Mouse (Mus musculus): ENCODE data around the gene Ecsit. TPM values are rescaled to one million over a fixed set of nuclear protein-coding genes. Genes with fewer than 3 reads are reported as not detected.
A peak's percentile ranks its signal among the peaks of the same experiment; 100 is the strongest.

Gene Ecsit
- 35.5 and 40.9 TPM in 2 replicates for polyA plus RNA-seq (2015; fragmentation: Nextera tagmentation; extraction: Ambion mirVana)

GRCm38 (mm10) chr9:22085022-22085834 lies at the start of gene Ecsit:
Gene Ecsit, minus strand, starts transcription at chr9:22085438.
- ATAC-seq (ENCODE audit: insufficient number of reproducible peaks, insufficient read depth, low FRiP score, low TSS enrichment, low read depth) = peak; percentile 95
- Histone ChIP-seq H3K9me3 (no peaks in the 10 kb centered on the region), H3K9ac (peak within 1 kb of the TSS; percentile 83), H3K36me3 (peaks cover 11% of the 10 kb centered on the region; the same call in 1 of the 2 replicates), H3K4me1 (peaks cover 10% of the 10 kb centered on the region), H3K27me3 (no peaks in the 10 kb centered on the region), H3K4me2 (peak within 1 kb of the TSS; percentile 77), H3K4me3 (peak within 1 kb of the TSS; percentile 74), H3K27ac (peak within 1 kb of the TSS; percentile 79)
- WGBS = under 1% methylated on average over 48 of the region's 48 CpGs

- Histone ChIP-seq H3K9ac (no peak overlapping the region), H3K4me3 (no peak overlapping the region), H3K27ac (no peak overlapping the region), H3K4me1 (peaks cover 12% of the 10 kb centered on the region), H3K9me3 (no peaks in the 10 kb centered on the region), H3K27me3 (peaks cover 37% of the 10 kb centered on the region), H3K36me3 (no peaks in the 10 kb centered on the region), H3K4me2 (no peak overlapping the region)
- no peak for ATAC-seq (ENCODE audit: insufficient number of reproducible peaks, insufficient read depth, low FRiP score, low TSS enrichment, low read depth)
- WGBS = 82% methylated on average over 7 of the region's 7 CpGs
Measured at GRCm38 (mm10) chr9:22134246-22134890, 49.1 kb upstream of the Ecsit start.

GRCm38 (mm10) chr9:22132220-22132619 lies 47.0 kb upstream of the Ecsit start:
- peak overlapping the region; percentile 79 for H3K4me2 ChIP-seq
- H3K9ac ChIP-seq = peak overlapping the region; percentile 68; the same call in 1 of the 2 replicates
- no peak overlapping the region for H3K27ac ChIP-seq
- WGBS = 49% methylated on average over 11 of the region's 11 CpGs
- peaks cover 35% of the 10 kb centered on the region for H3K27me3 ChIP-seq
- peak overlapping the region; percentile 44 for H3K4me3 ChIP-seq
- no peaks in the 10 kb centered on the region for H3K9me3 ChIP-seq
- peaks cover 12% of the 10 kb centered on the region for H3K4me1 ChIP-seq
- no peak for ATAC-seq (ENCODE audit: insufficient number of reproducible peaks, insufficient read depth, low FRiP score, low TSS enrichment, low read depth)
- H3K36me3 ChIP-seq = no peaks in the 10 kb centered on the region

GRCm38 (mm10) chr9:22131226-22131981 lies 46.2 kb upstream of the Ecsit start:
- WGBS = 1% methylated on average over 35 of the region's 35 CpGs
- Histone ChIP-seq H3K9ac (peak overlapping the region; percentile 68), H3K4me1 (peaks cover 12% of the 10 kb centered on the region), H3K4me2 (peak overlapping the region; percentile 79), H3K9me3 (no peaks in the 10 kb centered on the region), H3K4me3 (peak overlapping the region; percentile 44), H3K27ac (no peak overlapping the region), H3K36me3 (no peaks in the 10 kb centered on the region), H3K27me3 (peaks cover 31% of the 10 kb centered on the region)
- 0 out of 2 replicates have a peak, but pooled peaks have one; percentile 38 for ATAC-seq (ENCODE audit: insufficient number of reproducible peaks, insufficient read depth, low FRiP score, low TSS enrichment, low read depth)

- WGBS = 87% methylated on average over 15 of the region's 15 CpGs
- Histone ChIP-seq H3K27me3 (peaks cover 11% of the 10 kb centered on the region), H3K4me3 (no peak overlapping the region), H3K9me3 (no peaks in the 10 kb centered on the region), H3K4me2 (no peak overlapping the region), H3K9ac (no peak overlapping the region), H3K27ac (no peak overlapping the region), H3K36me3 (no peaks in the 10 kb centered on the region), H3K4me1 (no peaks in the 10 kb centered on the region)
- ATAC-seq (ENCODE audit: insufficient number of reproducible peaks, insufficient read depth, low FRiP score, low TSS enrichment, low read depth) = no peak
Measured at GRCm38 (mm10) chr9:22125246-22126027, 40.2 kb upstream of the Ecsit start.

- Histone ChIP-seq H3K4me1 (no peaks in the 10 kb centered on the region), H3K4me2 (no peak overlapping the region), H3K27me3 (peaks cover 5% of the 10 kb centered on the region), H3K36me3 (no peaks in the 10 kb centered on the region), H3K9me3 (no peaks in the 10 kb centered on the region), H3K27ac (no peak overlapping the region), H3K9ac (no peak overlapping the region), H3K4me3 (no peak overlapping the region)
- WGBS = 73% methylated on average over 3 of the region's 3 CpGs
- no peak for ATAC-seq (ENCODE audit: insufficient number of reproducible peaks, insufficient read depth, low FRiP score, low TSS enrichment, low read depth)
Measured at GRCm38 (mm10) chr9:22124169-22124568, 38.9 kb upstream of the Ecsit start.

GRCm38 (mm10) chr9:22123069-22123609 lies 37.9 kb upstream of the Ecsit start:
- no peaks in the 10 kb centered on the region for H3K9me3 ChIP-seq
- H3K27ac ChIP-seq = no peak overlapping the region
- H3K4me3 ChIP-seq = no peak overlapping the region
- WGBS = 87% methylated on average over 7 of the region's 7 CpGs
- no peak overlapping the region for H3K4me2 ChIP-seq
- no peak overlapping the region for H3K9ac ChIP-seq
- H3K36me3 ChIP-seq = no peaks in the 10 kb centered on the region
- no peak for ATAC-seq (ENCODE audit: insufficient number of reproducible peaks, insufficient read depth, low FRiP score, low TSS enrichment, low read depth)
- no peaks in the 10 kb centered on the region for H3K4me1 ChIP-seq
- peaks cover 4% of the 10 kb centered on the region; the same call in 1 of the 2 replicates for H3K27me3 ChIP-seq

- H3K4me3 ChIP-seq = no peak overlapping the region
- 83% methylated on average over 3 of the region's 3 CpGs for WGBS
- no peak overlapping the region for H3K9ac ChIP-seq
- no peaks in the 10 kb centered on the region for H3K9me3 ChIP-seq
- H3K27ac ChIP-seq = no peak overlapping the region
- H3K27me3 ChIP-seq = peaks cover 4% of the 10 kb centered on the region; the same call in 1 of the 2 replicates
- H3K4me2 ChIP-seq = no peak overlapping the region
- no peaks in the 10 kb centered on the region for H3K36me3 ChIP-seq
- no peak for ATAC-seq (ENCODE audit: insufficient number of reproducible peaks, insufficient read depth, low FRiP score, low TSS enrichment, low read depth)
- H3K4me1 ChIP-seq = peaks cover 5% of the 10 kb centered on the region
Measured at GRCm38 (mm10) chr9:22122005-22122404, 36.8 kb upstream of the Ecsit start.

GRCm38 (mm10) chr9:22121545-22121944 lies 36.3 kb upstream of the Ecsit start:
- H3K9me3 ChIP-seq = no peaks in the 10 kb centered on the region
- no peaks in the 10 kb centered on the region for H3K36me3 ChIP-seq
- H3K27ac ChIP-seq = no peak overlapping the region
- H3K4me1 ChIP-seq = peaks cover 5% of the 10 kb centered on the region
- no peak for ATAC-seq (ENCODE audit: insufficient number of reproducible peaks, insufficient read depth, low FRiP score, low TSS enrichment, low read depth)
- H3K4me3 ChIP-seq = no peak overlapping the region
- no peak overlapping the region for H3K9ac ChIP-seq
- H3K27me3 ChIP-seq = peaks cover 4% of the 10 kb centered on the region; the same call in 1 of the 2 replicates
- no peak overlapping the region for H3K4me2 ChIP-seq

GRCm38 (mm10) chr9:22119543-22119942 lies 34.3 kb upstream of the Ecsit start:
- Histone ChIP-seq H3K27me3 (peaks cover 4% of the 10 kb centered on the region; the same call in 1 of the 2 replicates), H3K4me1 (peaks cover 14% of the 10 kb centered on the region), H3K9me3 (no peaks in the 10 kb centered on the region), H3K9ac (no peak overlapping the region), H3K4me2 (no peak overlapping the region), H3K4me3 (no peak overlapping the region), H3K27ac (no peak overlapping the region), H3K36me3 (no peaks in the 10 kb centered on the region)
- WGBS = 88% methylated on average over 4 of the region's 4 CpGs
- no peak for ATAC-seq (ENCODE audit: insufficient number of reproducible peaks, insufficient read depth, low FRiP score, low TSS enrichment, low read depth)

Data from embryonic facial prominence, embryonic 13.5 days (tissue).